Mouse (Mus musculus): ENCODE measurements around the gene Lpp.

Lpp gene

DNA sequence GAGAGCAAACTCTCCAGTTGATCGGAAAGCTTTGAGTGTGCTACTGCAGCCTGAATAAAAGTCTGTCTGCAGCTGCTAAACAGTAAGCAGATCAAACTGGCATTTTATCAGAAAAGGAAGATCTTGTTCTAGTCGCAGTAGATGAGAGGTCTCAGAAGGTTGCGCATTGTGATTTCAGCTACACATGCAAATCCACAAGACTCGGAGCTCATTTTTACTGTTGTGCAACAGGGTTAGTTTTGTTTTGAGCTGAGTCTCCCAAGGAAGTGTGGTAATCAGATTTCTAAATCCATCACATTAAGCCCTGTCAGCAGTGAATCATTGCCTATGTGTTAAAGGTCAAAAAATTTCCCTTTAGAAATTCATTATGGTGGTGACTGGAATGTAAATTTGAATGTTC lies 540.4 kb downstream of the Lpp start:
- no peak for DNase-seq (ENCODE audit: low spot score)

DNA sequence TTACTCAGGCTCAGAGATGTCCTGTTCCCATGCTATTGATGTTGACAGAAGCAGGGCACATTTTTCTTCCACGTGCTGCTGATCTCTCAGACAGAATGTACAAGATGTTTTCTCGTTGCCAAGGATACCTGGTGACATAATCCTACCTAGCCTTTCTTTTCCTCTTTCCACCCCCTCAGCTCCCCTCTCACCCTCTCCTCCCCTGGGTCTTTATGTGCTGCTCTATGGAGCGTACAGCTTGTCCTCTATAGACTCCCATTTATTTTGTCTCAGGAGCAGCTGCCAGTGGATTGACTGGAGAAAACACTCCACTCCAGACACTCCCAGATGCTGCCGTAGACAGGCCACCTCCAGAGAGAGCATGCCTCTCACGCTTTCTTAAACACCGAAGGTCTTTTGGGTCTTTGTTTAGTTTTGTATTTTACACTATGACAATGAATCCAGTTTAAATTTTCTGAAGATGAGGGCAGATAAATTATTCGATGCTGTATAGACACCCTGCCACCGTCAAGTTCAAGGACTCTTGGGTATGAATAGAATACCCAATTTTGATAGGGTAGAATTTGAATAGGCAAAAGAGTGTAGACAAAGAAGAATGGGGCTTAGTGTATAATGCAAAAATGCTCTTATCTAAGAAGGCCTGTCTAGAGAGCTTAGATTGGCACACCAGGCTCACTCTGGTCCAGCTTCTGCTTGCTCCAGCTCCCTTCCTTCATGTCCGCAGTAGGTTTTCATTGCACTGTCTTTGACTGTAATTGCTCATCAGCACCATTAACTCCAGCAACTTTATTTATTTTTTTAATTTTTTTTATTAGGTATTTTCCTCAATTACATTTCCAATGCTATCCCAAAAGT lies 548.2 kb downstream of the Lpp start:
- no peak for DNase-seq (ENCODE audit: low spot score)

DNA sequence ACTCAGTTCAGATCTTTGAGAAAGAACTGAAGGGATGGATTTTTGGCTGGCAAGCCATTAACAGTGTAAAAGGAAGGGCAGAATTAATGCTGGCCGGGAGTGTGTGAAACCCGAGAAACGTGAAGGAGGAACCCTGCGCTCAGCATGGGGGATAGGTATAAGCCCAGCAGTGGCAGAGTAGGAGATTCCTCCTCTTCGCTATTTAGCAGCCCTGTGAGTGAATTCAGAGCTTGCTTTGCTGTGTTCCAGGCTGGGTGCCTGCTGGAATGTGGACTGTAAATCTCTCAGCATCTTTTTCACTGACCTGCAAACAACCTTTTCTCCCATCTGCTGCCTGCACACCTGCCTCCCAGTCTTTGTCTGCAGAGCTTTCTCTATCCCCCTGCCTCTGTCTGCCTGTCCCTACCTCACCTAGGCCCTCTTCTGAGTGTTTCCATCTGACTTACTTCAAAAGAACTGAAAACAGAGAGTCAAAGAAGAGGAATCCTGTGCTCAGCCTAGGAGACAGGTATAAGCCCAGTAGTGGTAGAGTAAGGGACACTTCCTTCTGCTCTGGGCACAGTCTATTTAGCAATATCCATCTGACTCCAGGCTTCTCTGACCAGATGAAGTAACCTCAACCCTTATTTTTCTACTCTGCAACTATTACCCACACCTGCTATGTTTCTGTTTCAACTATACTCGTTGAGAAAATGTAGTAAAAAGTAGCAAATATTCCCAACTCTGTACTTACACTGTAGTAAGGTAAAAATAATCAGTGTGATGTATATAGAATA lies 550.4 kb downstream of the Lpp start:
- no peak for DNase-seq (ENCODE audit: low spot score)

DNA sequence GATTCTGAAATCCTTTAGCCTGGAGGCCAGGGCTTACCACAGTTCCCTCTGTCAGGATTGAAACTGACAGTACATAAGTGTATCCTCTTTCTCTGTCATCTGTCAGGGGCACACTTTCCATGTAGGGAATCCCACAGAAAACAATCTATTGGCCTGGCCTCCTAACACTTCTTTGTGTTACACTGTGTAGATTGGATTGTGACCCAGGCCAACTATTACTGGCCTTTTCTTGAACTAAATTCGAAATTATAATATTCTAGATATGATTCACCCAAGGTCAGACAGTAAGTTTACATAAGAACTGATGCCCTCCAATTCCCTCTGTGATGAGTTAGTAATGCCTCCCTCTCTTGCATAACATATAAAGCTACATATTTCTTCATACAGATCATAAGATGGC lies 553.0 kb downstream of the Lpp start:
- no peak for DNase-seq (ENCODE audit: low spot score)

DNA sequence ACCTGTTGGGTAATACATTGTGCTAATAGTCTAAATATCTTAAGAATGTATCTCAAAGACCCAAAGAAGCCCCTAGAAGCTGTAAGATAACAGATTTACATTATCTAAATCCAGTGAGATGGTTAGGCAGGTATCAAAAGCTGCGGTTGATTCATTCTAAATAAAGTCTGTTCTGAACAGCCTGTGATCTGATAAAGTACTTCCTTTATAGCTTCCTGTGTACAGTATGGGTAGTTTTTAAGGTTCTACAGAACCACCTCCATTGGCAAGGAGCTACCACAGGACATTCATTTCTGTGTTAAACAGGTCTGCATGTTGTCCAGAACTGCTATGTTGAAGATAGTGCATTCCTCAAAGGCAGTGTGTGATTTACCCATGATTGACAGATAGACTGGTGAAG lies 554.2 kb downstream of the Lpp start:
- DNase-seq (ENCODE audit: low spot score): no peak

DNA sequence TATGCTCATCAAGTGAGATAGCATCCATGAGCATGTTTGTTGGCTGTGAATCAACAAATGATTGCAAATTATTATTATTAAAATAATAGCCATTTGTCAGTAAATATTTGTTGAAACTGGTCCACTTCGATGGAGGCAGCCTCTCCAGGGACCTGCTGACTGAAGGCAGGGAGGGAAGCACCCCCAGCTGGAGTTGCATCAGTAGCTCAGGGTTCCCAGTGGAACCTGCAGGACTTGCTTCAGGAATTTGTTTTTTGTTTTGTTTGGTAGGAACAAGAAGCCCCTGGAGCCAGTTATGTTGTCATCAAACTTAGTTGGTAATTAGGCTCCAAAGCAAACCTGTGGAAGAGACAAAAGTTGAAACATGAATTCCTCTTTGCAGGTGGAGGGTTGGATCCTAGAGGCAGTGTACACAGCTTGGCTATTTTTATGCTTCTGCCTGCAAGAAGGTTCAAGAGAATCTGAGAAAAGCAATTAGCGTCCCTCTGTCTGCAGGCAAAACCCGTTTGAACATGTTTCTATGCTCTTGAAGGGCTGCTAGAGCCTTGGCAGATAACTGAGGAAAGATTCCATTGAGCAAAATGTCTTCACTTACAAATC lies 554.9 kb downstream of the Lpp start:
- DNase-seq (ENCODE audit: low spot score): no peak

DNA sequence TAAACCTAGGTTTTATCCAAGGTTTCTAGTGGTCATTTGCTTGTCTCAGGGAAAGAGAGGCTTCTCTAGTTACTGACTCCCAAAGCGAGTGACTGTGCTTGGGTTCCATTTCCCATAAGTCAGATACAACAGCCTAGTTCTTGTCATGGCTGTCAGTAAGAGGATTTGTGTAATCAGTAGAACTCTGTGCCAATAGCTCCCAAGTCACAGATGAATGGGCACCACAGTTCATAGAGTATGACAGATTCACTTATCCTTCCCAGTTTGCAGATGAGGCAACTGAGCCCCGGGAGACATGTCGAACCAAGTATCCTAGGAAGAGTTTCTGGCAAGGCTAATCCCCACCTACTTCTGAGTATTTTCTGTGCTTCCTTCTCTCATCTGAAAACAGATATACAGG lies 556.0 kb downstream of the Lpp start:
- DNase-seq (ENCODE audit: low spot score): no peak

DNA sequence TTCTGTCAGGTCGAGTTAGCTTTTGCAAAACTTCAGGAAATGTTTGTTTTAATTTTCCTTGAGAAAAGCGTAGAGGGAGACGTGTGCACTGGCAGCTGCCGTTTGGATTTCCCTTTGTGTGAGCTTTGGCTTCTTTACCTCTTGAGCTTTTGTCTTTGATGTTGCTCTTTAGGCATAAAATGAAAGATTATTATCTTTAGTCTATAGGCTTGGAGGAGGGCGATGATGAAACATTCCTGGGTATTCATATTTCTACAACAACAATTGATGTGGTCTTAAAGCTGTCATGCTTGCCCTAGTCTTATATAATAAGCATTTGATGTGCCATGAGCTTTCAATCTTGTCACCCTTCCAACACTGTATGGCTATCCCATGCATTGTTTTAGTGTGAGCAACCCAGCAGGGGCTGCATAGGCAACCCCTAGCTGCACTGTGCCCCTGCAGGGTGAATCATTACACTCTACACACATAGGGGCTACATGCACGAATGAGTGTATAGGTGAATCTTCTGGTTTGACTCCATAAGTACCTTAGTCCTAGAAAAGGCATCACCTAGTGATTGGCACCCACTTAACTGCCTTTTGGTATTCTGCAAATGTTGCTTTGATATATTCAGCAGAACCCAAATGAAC lies 556.9 kb downstream of the Lpp start:
- no peak for DNase-seq (ENCODE audit: low spot score)

DNA sequence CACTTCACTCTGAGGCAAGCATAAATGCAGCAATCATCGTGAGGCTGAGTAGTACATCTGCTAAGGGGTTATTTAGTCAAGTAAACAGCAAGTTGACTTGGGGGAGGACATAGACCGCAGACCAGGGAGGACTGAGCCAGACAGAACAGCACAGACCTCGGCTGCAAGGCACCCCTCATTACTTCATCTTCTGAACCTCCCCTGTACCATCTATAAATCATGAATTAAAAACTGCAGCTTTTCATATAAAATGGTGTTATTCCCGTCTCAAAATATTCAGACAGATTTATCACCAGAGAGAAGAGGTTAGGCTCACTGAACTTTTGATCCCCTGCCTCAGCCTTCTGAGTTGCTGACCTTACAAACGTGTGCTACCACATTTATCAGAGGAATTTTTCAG lies 558.6 kb downstream of the Lpp start:
- DNase-seq (ENCODE audit: low spot score): no peak

DNA sequence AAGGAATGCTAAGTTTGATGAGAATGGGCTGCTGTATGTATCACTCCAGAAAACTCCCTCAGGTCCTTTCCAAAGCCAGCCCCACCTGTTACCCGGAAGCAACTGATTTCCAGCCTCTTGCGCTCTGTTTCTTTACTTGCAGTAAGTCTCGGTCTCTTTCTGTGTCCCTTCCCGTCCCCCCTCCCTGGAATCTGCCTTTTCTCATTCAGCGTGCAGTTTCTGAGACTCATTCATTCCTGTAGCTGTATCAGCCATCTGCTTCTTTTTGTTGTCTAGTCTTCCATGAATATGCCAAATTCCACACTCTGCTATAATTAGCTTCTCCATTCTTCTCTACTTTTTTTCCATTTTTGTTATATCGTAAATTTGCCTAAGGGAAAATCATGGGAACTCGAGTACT lies 561.7 kb downstream of the Lpp start:
- DNase-seq (ENCODE audit: low spot score): no peak

DNA sequence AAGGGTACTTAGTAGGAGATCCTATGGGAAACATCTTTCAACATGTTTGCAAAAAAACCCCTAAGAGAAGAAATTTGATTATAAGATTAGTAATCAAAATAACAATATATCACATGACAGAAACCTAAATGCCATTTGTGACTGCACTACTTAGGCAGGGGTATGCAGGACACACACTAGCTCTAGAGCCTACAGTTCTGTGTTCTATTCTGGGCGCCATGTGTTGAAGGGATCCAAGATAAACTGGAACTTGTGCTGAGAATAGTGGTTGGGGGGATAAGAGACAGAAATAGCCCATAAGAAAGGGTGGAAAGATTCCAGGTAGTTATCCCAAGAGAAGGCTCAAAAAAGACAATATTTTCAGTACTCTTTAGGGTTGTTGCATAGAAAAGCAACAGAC lies 565.4 kb downstream of the Lpp start:
- DNase-seq (ENCODE audit: low spot score): no peak

DNA sequence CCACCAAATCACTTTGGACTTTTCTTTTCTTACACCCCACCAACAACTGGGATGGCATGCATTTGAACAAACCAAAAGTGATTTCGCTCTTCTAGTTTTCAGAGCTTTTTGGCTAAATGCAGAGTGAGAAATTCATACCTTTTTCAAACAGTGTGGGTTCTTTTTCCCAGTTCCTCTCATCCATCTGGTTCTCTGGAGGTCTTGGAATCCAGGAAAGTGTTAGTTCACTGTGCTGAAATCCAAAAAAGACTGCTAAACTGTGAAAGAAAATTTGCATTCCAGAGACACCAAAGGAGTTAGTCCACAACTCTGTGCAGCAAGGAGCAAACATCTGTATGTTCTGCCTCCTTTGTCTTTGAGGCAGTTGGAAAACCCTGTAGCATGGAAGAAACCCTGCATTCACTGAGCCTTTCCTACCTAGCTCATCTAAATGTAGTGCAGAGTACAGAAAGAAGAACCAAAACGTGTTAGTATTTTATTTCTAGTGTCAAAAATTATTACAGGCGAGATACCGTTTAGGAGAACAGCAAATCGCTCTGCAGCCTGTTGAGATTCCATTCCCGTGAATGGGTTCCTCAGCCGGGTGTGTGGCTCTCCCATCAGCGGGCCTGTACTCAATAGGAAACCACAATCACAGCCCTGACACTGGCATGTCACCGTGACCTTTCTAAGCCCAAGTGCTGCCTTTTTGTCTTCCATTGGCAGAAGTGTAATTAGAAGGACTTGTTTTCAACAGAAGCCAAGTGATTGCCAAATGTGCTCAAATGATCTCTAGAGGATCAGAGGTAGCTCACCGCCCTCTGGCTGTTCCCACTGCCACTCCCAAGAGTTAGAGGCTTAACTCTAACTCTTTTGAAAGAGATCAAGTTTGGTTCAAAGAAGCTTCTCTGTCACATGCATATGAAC lies 567.8 kb downstream of the Lpp start:
- no peak for DNase-seq (ENCODE audit: low spot score)

DNA sequence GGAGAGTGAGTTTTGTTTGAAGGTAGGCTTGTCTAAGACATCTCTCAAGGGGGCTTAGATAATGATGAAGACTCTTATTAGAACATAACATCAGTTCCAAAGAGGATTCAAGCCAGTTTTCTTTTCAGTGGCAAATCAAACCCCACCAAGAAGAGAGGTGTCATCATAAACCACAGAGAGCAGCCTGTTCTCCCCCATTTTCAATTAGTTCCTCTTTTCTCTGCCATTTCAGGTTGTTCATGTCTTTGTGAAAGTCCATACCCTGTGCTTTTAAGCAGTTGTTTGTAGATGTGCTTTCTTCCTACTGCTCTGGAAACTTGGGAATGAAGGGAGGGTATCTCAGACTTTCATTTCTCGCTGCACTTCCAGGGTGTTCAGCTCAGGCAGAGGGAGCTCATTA lies 571.0 kb downstream of the Lpp start:
- no peak for DNase-seq (ENCODE audit: low spot score)

DNA sequence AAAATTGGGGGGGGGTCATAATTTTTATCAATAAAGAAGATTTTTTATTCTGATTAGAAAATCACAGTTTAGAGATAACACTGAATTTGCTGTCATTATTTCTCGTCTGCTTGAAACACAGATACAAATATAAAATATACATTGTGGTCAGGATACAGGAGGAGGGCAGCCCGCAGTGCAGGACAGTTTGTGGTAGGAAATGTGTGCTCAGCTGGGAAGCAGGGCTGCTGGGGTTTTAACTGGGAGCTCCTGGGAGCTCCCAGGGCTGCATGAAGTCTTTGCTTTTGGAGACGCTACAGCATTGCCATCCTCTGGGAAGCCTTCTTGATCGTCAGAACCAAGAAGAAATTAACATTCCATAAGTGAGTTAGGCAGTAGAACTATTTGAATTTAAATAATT lies 571.8 kb downstream of the Lpp start:
- no peak for DNase-seq (ENCODE audit: low spot score)

DNA sequence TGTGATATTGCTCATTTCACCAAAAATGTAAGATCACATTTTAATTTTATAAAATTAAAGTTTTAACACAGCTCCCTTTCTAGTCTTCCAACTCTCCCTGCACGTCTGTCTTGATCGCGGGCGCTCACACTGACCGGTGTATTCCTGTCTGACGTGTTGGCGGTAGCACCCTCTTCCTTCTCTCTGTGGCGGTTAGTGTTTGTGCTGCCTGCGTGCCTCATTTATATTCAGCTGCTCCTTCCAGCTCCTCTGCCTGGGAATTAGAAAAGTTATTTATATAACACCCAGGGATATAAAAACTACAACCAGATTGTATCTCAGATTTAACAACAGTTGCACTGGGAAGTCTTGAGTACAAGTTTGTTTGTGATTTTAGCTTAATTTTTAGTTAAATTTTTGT lies 573.2 kb downstream of the Lpp start:
- DNase-seq (ENCODE audit: low spot score): no peak

DNA sequence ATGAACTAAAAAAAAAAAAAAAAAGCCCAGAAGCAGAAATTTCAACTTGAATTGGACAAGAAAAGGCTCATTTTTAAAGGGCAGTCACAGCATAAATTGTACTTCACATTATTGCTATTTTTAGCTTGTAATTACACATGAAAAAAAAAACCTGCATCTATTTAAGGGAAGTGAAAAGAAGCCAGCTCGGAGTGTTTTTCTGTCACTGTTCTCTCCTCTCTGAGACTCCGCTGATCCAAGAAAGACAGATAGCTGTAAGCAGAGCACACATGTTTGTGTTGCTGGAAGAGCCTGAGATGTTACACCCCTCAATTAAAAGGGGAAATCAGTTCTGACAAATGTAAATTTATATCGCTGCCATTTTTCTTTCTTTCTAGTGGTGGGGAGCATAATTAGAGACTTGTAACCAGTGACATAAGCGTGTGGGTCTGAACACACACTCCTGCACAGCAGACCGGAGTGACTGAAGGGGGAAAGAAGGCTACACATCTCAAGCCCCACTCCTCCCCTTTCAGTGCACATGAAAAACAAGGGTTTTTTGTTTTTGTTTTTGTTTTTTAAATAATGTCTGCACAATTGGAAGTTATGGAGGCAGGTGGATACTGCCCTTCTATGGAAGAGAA lies 579.8 kb downstream of the Lpp start:
- no peak for DNase-seq (ENCODE audit: low spot score)

DNA sequence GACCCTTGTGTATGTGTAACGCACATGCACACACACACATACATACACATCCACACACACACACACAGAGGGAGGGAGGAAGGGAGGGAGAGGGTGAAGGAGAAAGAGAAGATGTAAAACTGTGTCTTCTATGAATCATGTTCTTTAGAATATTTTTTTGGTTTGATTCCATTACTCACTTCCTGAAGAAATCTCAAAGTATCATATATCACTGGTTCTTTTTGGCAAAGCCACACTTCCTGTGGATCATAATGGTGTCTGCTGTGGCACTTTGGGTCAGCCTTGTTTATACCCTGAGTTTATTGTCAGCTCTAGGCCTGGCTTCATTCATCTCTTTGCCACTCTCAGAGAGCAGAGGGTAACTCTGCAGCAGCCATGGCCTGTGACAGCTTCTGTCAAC lies 584.5 kb downstream of the Lpp start:
- no peak for DNase-seq (ENCODE audit: low spot score)

DNA sequence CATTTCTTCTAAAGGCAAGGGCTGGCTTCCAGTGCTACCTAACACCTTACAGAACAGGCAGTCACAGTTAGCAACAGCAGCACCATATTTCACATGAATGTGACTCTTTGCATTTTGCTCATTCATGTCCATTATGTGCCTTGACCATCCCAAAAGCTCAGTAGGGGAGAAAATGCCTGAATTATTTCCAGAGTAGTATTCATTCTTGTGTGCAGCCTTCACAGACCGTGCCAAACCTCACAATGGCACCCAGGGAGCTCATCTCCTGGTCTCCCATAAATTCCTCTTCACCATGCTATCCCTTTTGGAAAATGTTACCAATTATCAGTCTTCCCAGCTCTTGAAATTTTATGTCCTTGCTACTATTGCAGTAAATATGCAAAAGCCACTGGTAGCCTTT lies 584.9 kb downstream of the Lpp start:
- DNase-seq (ENCODE audit: low spot score): no peak

DNA sequence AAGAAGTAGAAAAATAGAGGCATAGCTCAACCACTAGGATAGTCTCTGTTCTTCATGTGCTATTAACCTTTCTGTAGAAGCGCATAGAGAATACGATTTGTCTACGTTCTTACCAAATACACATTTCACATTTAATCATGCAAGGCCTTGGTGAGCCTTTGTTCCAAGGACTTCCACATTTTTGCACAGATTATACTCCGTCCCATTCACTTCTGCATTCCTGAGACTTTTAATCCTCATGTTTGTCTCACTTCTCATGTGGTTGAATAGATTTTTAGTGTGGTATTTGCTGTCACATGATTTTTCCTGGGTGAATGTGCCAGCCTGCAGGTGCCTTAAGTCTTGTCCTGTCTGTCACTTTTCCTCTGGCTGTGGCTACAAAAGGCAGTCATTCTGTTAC lies 586.1 kb downstream of the Lpp start:
- DNase-seq (ENCODE audit: low spot score): no peak

DNA sequence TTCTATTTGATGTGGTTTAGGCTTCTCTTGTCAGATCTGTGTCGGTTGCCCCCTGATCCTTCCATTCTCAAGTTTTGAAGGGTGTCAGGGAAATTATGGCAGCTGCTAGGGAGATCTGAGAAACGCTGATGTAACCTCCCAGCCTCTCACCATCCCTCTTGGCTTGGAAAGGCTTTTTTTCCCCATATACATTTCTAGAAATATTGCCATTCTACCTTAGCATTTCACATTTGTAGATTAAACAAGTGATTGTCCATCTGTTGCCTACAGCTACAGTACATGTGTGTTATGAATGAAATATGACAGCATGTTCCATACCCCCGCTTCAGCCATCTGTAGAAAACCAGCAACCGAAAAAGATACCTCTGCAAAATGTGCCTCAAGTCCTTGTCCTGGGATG lies 589.5 kb downstream of the Lpp start:
- no peak for DNase-seq (ENCODE audit: low spot score)

DNA sequence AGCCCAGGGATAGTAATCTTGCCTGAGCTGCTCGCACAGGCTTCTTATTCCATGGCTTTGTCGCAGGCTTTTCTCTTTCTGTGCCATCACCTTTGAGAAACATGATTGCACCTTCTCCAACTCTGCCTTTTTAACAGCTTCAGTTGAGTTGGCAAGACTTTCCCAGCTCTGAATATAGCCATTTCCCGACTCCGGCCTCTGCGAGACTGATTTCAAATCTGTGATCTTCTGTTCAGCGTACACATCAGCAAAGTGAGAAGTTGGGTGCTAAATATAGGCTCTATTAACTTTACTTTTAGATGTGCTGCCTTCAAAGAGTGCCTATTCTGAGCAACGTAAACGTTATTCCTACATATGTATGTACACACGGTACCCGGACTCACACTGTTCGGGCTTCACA lies 597.0 kb downstream of the Lpp start:
- no peak for DNase-seq (ENCODE audit: low spot score)

All from testis, postnatal 10 days (tissue).